Mouse (Mus musculus) forebrain, embryonic 13.5 days (tissue): ENCODE data around the gene Pif1. TPM values are rescaled to one million over a fixed set of nuclear protein-coding genes. Genes with fewer than 3 reads are reported as not detected.

Experiments
- ATAC-seq: fragments of 200-750 bp; cut with Nextera tagmentation; 2 replicates; pipeline ENCODE4 v1.8.0; 2017
- H3K27ac ChIP-seq: fragments of 300-500 bp; sonication (generic); 2 replicates; pipeline ENCODE4 v1.5.1; 2015; ENCODE audit warnings: inconsistent platforms, mild to moderate bottlenecking, moderate library complexity
- H3K27me3 ChIP-seq: fragments of 300-500 bp; sonication (generic); 2 replicates; pipeline ENCODE4 v1.6.1; 2015; ENCODE audit warnings: mild to moderate bottlenecking, inconsistent platforms
- H3K36me3 ChIP-seq: fragments of 300-500 bp; sonication (generic); 2 replicates; pipeline ENCODE4 v1.6.1; 2015; ENCODE audit warnings: mild to moderate bottlenecking, inconsistent platforms; ENCODE audit not compliant: poor library complexity, severe bottlenecking
- H3K4me1 ChIP-seq: fragments of 300-500 bp; sonication (generic); 2 replicates; pipeline ENCODE4 v1.6.1; 2015; ENCODE audit warnings: inconsistent platforms
- H3K4me2 ChIP-seq: fragments of 300-500 bp; sonication (generic); 2 replicates; pipeline ENCODE4 v1.6.1; 2015; ENCODE audit warnings: inconsistent platforms, mild to moderate bottlenecking, moderate library complexity
- H3K4me3 ChIP-seq: fragments of 300-500 bp; sonication (generic); 2 replicates; pipeline ENCODE4 v1.5.1; 2015; ENCODE audit warnings: mild to moderate bottlenecking, inconsistent platforms
- H3K9ac ChIP-seq: fragments of 300-500 bp; sonication (generic); 2 replicates; pipeline ENCODE4 v1.6.1; 2015; ENCODE audit warnings: mild to moderate bottlenecking, inconsistent platforms
- H3K9me3 ChIP-seq: fragments of 300-500 bp; sonication (generic); replicated peaks from 2 replicates; pipeline ENCODE4 v1.6.1; 2016; ENCODE audit warnings: inconsistent platforms
- WGBS: fragments of 180-500 bp; shearing (Covaris S2); methylation state at CpG from one replicate; pipeline ENCODE4 v1.1.7; 2015; 5-methylcytosine and 5-hydroxymethylcytosine counted together
- polyA plus RNA-seq: library from polyadenylated mRNA; unstranded; fragments of >200 nt; fragmentation: Nextera tagmentation; extraction: Ambion mirVana; gene quantifications from 2 replicates; pipeline ENCODE4 v1.2.1, GENCODE M21; 2015

Pif1 gene
- polyA plus RNA-seq, 1 experiment from 2014 or later = 21.2 TPM

GRCm38 (mm10) chr9:65579781-65580371 is 7.1 kb upstream of the Pif1 start, which contains the start of gene Plekho2:
Gene Plekho2, minus strand, starts transcription at chr9:65580040.
- H3K9ac ChIP-seq = peak within 1 kb of the TSS; percentile 73
- H3K4me1 ChIP-seq = peaks cover 35% of the 10 kb centered on the region
- peak; percentile 94 for ATAC-seq
- H3K4me3 ChIP-seq = peak within 1 kb of the TSS; percentile 56
- no peaks in the 10 kb centered on the region for H3K9me3 ChIP-seq
- WGBS = under 1% methylated on average over 38 of the region's 45 CpGs
- no peaks in the 10 kb centered on the region for H3K36me3 ChIP-seq
- H3K27ac ChIP-seq = peak within 1 kb of the TSS; percentile 55
- H3K4me2 ChIP-seq = peak within 1 kb of the TSS; percentile 69
- H3K27me3 ChIP-seq = no peaks in the 10 kb centered on the region

GRCm38 (mm10) chr9:65580401-65581256 is 6.3 kb upstream of the Pif1 start:
- H3K9ac ChIP-seq = peak overlapping the region; percentile 58
- WGBS = 7% methylated on average over 19 of the region's 29 CpGs
- no peaks in the 10 kb centered on the region for H3K27me3 ChIP-seq
- H3K4me2 ChIP-seq = peak overlapping the region; percentile 69
- peaks cover 29% of the 10 kb centered on the region for H3K4me1 ChIP-seq
- no peaks in the 10 kb centered on the region for H3K9me3 ChIP-seq
- peak; percentile 78 for ATAC-seq
- H3K36me3 ChIP-seq = no peaks in the 10 kb centered on the region
- peak overlapping the region; percentile 56 for H3K4me3 ChIP-seq
- peak overlapping the region; percentile 55 for H3K27ac ChIP-seq

- Histone ChIP-seq H3K4me3 (no peak overlapping the region), H3K36me3 (no peaks in the 10 kb centered on the region), H3K27ac (no peak overlapping the region), H3K9me3 (no peaks in the 10 kb centered on the region), H3K4me2 (no peak overlapping the region), H3K4me1 (peaks cover 30% of the 10 kb centered on the region), H3K9ac (no peak overlapping the region), H3K27me3 (no peaks in the 10 kb centered on the region)
- no peak for ATAC-seq
- WGBS = 25% methylated on average over 8 of the region's 8 CpGs
Observed at GRCm38 (mm10) chr9:65583045-65583444, 3.9 kb upstream of the Pif1 start.

GRCm38 (mm10) chr9:65587270-65587572 is 261 bp downstream of the Pif1 start:
- Histone ChIP-seq H3K9me3 (no peaks in the 10 kb centered on the region), H3K27me3 (no peaks in the 10 kb centered on the region), H3K9ac (peak overlapping the region; percentile 82), H3K27ac (no peak overlapping the region), H3K4me3 (peak overlapping the region; percentile 69), H3K36me3 (peaks cover 18% of the 10 kb centered on the region), H3K4me2 (peak overlapping the region; percentile 100), H3K4me1 (peaks cover 35% of the 10 kb centered on the region)
- WGBS = 0% methylated on average over 6 of the region's 6 CpGs
- ATAC-seq = peak; percentile 41; the same call in 1 of the 2 replicates

GRCm38 (mm10) chr9:65587573-65588358 is 806 bp downstream of the Pif1 start:
- ATAC-seq = peak; percentile 60; the same call in 1 of the 2 replicates
- H3K9ac ChIP-seq = peak overlapping the region; percentile 82
- peaks cover 35% of the 10 kb centered on the region for H3K4me1 ChIP-seq
- H3K4me3 ChIP-seq = peak overlapping the region; percentile 69
- peak overlapping the region; percentile 100 for H3K4me2 ChIP-seq
- WGBS = under 1% methylated on average over 64 of the region's 64 CpGs
- H3K9me3 ChIP-seq = no peaks in the 10 kb centered on the region
- H3K36me3 ChIP-seq = peaks cover 23% of the 10 kb centered on the region
- H3K27ac ChIP-seq = no peak overlapping the region
- H3K27me3 ChIP-seq = no peaks in the 10 kb centered on the region

GRCm38 (mm10) chr9:65589091-65589490 is 2.1 kb downstream of the Pif1 start:
- WGBS = 95% methylated on average over 3 of the region's 3 CpGs
- Histone ChIP-seq H3K4me3 (peak overlapping the region; percentile 69), H3K4me1 (peaks cover 35% of the 10 kb centered on the region), H3K4me2 (peak overlapping the region; percentile 100), H3K36me3 (peaks cover 36% of the 10 kb centered on the region), H3K9ac (peak overlapping the region; percentile 82), H3K27ac (no peak overlapping the region), H3K9me3 (no peaks in the 10 kb centered on the region), H3K27me3 (no peaks in the 10 kb centered on the region)
- no peak for ATAC-seq

- H3K27me3 ChIP-seq = no peaks in the 10 kb centered on the region
- H3K27ac ChIP-seq = no peak overlapping the region
- no peak overlapping the region for H3K4me3 ChIP-seq
- H3K4me1 ChIP-seq = peaks cover 25% of the 10 kb centered on the region
- peaks cover 56% of the 10 kb centered on the region for H3K36me3 ChIP-seq
- H3K4me2 ChIP-seq = no peak overlapping the region
- no peaks in the 10 kb centered on the region for H3K9me3 ChIP-seq
- WGBS = 86% methylated on average over 3 of the region's 3 CpGs
- no peak for ATAC-seq
- no peak overlapping the region for H3K9ac ChIP-seq
Observed at GRCm38 (mm10) chr9:65592721-65593120, 5.8 kb downstream of the Pif1 start.

- no peaks in the 10 kb centered on the region for H3K9me3 ChIP-seq
- no peak overlapping the region for H3K9ac ChIP-seq
- H3K4me2 ChIP-seq = no peak overlapping the region
- ATAC-seq = no peak
- WGBS = 87% methylated on average over 9 of the region's 9 CpGs
- peaks cover 56% of the 10 kb centered on the region for H3K36me3 ChIP-seq
- H3K27me3 ChIP-seq = no peaks in the 10 kb centered on the region
- H3K27ac ChIP-seq = no peak overlapping the region
- H3K4me3 ChIP-seq = no peak overlapping the region
- peaks cover 17% of the 10 kb centered on the region for H3K4me1 ChIP-seq
Observed at GRCm38 (mm10) chr9:65593596-65593995, 6.6 kb downstream of the Pif1 start.

- Histone ChIP-seq H3K27me3 (no peaks in the 10 kb centered on the region), H3K4me3 (no peak overlapping the region), H3K36me3 (peaks cover 22% of the 10 kb centered on the region), H3K4me2 (no peak overlapping the region), H3K9ac (no peak overlapping the region), H3K9me3 (no peaks in the 10 kb centered on the region), H3K4me1 (no peaks in the 10 kb centered on the region), H3K27ac (no peak overlapping the region)
- ATAC-seq = no peak
- 59% methylated on average over 7 of the region's 11 CpGs for WGBS
Observed at GRCm38 (mm10) chr9:65598765-65599249, 11.8 kb downstream of the Pif1 start.

- H3K27me3 ChIP-seq = no peaks in the 10 kb centered on the region
- WGBS = 70% methylated on average over 2 of the region's 2 CpGs
- no peak overlapping the region for H3K9ac ChIP-seq
- H3K4me1 ChIP-seq = no peaks in the 10 kb centered on the region
- H3K27ac ChIP-seq = no peak overlapping the region
- peaks cover under 1% of the 10 kb centered on the region; the same call in 1 of the 2 replicates for H3K36me3 ChIP-seq
- H3K4me2 ChIP-seq = no peak overlapping the region
- ATAC-seq = no peak
- no peaks in the 10 kb centered on the region for H3K9me3 ChIP-seq
- no peak overlapping the region for H3K4me3 ChIP-seq
Observed at GRCm38 (mm10) chr9:65600951-65601350, 14.0 kb downstream of the Pif1 start.

GRCm38 (mm10) chr9:65603401-65604102 is 16.6 kb downstream of the Pif1 start:
- ATAC-seq = no peak
- 54% methylated on average over 8 of the region's 8 CpGs for WGBS
- Histone ChIP-seq H3K4me3 (no peak overlapping the region), H3K27me3 (no peaks in the 10 kb centered on the region), H3K4me1 (no peaks in the 10 kb centered on the region), H3K4me2 (no peak overlapping the region), H3K27ac (no peak overlapping the region), H3K9ac (no peak overlapping the region), H3K36me3 (no peaks in the 10 kb centered on the region), H3K9me3 (no peaks in the 10 kb centered on the region)
